Mouse (Mus musculus) left cerebral cortex, adult 9 months (tissue): ENCODE measurements at regions not wholly inside any gene's neighbourhood (a gene's known extent, or its start where the extent isn't known, plus 50 kb on each side); places are given as distances from the start of the nearest gene placed in this dataset.

Experiments
- DNase-seq, 2 experiments: peaks; one replicate each; pipeline ENCODE4 v3.0.0; 2022; ENCODE audit warnings: low spot score in 2 of 2

DNA sequence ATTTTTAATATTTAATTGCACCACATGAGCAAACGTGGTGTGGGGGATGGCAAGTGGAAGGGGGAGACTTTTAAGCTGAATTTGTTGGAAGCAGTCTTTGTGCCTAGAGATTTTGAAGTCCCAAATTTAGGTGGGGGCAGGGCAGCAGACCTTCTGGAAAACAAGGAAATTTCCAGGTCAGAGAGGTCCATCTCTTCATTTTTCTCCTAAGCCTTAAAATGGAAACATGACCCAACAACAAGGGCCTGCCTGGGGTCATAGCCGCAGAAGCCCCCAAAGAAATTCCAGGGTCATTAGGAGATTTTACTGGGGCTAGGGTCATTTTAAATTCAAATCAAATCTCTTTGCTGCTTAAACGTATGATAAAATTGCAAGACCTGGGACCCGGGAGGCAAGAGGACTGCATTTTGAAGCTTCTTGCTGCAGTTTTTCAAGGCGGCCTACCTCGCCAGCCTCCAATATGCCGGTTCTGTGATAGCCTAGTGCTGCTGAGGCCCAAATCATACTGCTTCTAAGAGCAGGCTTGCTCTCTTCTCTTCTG is 490.0 kb downstream of the Prss52 start:
- DNase-seq: no peak

DNA sequence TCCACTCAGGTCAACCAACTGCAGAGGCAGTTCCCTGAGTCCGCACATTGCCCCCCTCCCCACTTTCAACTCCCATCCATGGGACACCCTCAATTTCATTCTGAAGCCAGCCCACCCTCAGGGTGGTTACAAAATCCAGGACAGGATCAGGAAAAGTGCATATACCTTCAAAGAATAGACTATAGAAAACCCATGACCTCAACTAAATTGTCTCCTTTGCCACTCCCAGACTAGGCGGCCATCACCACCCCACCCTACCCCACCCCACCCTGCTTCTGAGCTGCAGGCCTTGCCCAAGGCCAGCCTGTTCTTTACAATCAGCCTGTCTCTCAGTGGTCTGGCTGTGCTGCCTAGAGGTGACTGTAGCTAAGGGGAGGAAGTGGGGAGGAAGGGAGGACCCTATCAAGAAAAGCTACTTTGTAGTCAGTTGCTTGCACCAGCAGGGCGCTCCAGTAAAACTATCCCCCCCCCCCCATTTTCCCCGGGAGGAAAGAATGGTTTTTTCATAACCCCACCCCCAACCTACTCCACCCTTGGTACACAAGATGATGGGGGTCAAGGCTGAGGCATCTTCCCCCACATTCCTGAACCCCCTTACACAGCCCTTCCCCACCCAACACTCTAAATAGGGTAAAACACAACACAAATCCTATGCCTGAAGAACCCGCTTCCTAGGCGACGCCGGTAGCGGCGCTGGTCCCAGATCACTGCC is 490.9 kb downstream of the Prss52 start:
- DNase-seq: no peak

- DNase-seq: no peak
Observed at GRCm38 (mm10) chr14:64595523-64595889, 491.4 kb downstream of the Prss52 start.

- no peak for DNase-seq
Observed at GRCm38 (mm10) chr14:64595891-64596290, 491.8 kb downstream of the Prss52 start.

- no peak for DNase-seq
Observed at GRCm38 (mm10) chr14:64597218-64597617, 493.1 kb downstream of the Prss52 start.
